Mouse (Mus musculus): ENCODE data around the gene P2ry10b.

DNA sequence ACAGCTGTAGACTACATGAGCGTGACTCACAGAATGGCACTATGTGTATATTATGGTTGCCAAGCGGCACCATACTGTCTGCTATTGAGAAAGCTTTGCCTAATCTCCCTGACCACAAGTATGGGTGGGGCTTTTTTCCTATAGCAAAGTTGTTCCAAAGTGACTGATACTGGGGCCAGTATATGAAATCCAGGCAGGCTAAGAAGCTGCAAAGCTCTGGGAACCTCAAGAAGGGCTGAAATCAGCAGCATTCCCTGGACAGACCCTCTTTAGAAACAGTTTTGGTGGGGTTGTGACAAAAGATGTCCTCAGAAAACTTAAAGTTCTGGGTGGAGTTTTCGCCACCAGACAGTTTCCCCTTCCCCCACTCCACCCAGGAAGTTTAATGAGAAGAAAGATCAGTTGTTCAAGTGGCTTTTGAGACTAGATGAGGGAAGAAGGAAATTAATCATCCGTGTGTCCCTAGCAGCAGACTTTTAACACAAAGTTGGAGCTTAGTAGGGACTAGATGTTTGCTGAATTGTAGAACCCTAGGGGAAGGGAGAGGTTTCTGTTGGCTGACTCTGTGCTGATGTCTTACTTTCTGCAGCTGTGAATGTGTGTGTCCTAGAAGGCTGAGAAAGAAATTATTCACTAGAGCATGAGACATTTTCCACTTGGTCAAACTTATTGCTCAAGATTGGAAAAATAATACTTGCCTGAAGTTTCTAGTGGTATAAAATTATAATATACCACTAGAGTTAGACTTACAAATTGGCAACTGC is 2.2 kb downstream of the P2ry10b start:
- no peak for TF ChIP-seq ZC3H11A (IDR thresholded peaks at IDR 0.05; ENCODE audit: borderline replicate concordance, low read depth, low read length)
- no peak for TF ChIP-seq HCFC1 (IDR thresholded peaks at IDR 0.05; ENCODE audit: borderline replicate concordance, insufficient read depth, low read length)
